Mouse (Mus musculus): ENCODE data around the gene Fzd2. TPM values are rescaled to one million over a fixed set of nuclear protein-coding genes. Genes with fewer than 3 reads are reported as not detected.
A peak's percentile ranks its signal among the peaks of the same experiment; 100 is the strongest.

Fzd2 gene
- polyA plus RNA-seq, 1 experiment from 2014 or later: 0.99 TPM

DNA sequence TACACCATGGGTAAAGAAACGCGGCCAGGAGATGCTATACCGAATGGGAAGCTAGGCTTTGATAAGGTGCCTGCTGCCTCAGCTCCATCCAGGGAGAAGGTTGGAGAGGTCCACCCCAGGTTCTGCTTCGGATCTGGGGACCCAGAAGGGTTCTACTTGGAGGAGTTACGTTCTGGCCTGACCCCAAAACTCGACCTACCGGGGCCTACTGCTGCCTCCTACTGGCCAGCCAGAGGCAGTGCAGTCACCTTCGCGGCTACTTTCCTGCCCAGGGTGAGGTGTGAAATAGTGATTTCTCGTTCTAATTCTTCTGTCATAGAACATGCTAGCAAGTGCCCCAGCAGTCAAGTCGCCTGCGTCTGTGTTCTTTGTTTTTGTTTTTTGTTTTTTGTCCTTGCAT lies 36.0 kb upstream of the Fzd2 start:
- no peak overlapping the region for H3K9ac ChIP-seq
- 63% methylated on average over 12 of the region's 12 CpGs for WGBS (ENCODE audit: insufficient replicate concordance)

DNA sequence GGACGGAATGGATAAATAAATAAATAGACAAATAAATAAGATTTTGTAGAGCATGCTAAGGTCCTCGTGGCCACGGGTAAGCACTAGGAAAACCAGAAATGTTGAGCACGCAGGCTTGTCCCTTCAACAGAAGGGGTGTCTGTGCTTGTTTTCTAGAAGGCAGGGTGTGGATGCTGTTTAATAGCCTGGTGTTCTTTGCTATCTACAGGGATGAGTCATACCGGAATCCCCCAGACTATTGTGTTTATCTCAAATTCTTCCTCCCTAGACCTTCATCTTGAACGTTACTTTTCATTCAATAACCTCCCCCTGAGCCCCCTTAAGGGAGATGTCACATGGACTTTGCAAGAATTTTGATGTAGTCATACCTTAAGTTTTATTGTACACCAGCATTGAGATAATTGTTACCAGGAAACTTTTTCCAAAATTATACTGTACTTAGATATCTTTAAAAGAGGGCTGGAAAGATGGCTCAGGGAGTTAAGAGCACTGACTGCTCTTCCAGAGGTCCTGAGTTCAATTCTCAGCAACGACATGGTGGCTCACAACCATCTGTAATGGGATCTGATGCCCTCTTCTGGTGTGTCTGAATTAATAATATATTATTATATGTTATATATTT lies 35.3 kb upstream of the Fzd2 start:
- Histone ChIP-seq H3K36me3 (no peaks in the 10 kb centered on the region), H3K9me3 (replicated peaks) (no peaks in the 10 kb centered on the region), H3K4me1 (replicated peaks) (peaks cover 21% of the 10 kb centered on the region), H3K27ac (no peak overlapping the region), H3K9ac (no peak overlapping the region), H3K4me3 (replicated peaks) (no peak overlapping the region), H3K27me3 (no peaks in the 10 kb centered on the region), H3K4me2 (no peak overlapping the region)
- ATAC-seq (ENCODE audit: low read depth) (no peak), DNase-seq (no peak)
- WGBS (ENCODE audit: insufficient replicate concordance): 50% methylated on average over 7 of the region's 7 CpGs

More for the DNA sequence above, 36.0 kb upstream of the Fzd2 start:
- DNase-seq (no peak), ATAC-seq (ENCODE audit: low read depth) (no peak)
- Histone ChIP-seq H3K27me3 (no peaks in the 10 kb centered on the region), H3K4me1 (replicated peaks) (peaks cover 19% of the 10 kb centered on the region), H3K4me2 (no peak overlapping the region), H3K4me3 (replicated peaks) (no peak overlapping the region), H3K9me3 (replicated peaks) (no peaks in the 10 kb centered on the region), H3K36me3 (no peaks in the 10 kb centered on the region), H3K27ac (no peak overlapping the region)

DNA sequence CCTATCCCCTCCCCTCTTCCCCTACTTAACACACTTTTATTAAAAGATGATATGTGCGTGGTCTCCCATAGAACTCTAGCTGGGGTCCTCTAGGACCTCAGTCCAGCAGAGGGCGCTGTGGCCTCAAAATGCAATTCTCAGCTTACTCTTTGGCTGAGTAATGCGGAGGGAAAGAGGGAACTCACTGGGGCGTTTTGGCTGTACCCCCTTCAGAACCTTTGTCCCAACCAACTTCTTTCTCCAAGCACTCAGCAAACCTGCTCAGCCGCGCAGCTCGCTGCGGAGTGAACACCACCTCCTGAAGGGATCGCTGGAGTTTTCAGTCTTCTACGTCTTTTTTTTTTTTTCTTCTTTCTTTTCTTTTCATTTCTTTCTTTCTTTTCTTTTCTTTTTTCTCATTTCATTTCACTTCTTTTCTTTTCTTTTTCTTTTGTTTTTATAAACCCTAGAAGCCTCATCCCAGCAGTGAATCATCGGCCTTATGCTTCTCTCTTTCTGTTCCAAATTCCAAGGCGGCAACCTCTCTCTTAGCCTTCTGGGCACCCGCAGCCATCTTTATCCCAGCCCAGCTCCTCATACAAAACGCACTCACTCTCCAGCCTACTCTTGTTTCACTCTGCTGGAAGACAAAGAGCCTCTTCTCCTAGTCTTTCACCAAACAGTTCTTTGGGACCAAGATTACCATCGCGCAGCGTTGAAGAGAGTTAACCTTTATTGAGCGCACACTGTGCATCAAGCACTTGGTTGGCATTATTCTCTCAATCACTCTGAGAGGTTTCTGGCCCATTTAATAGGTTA lies 31.1 kb upstream of the Fzd2 start:
- H3K4me1 ChIP-seq (replicated peaks): peaks cover 3% of the 10 kb centered on the region
- H3K9ac ChIP-seq: peak overlapping the region; percentile 69
- H3K4me2 ChIP-seq: peak overlapping the region; percentile 74
- ATAC-seq (ENCODE audit: low read depth): peak; percentile 72
- H3K4me3 ChIP-seq (replicated peaks): peak overlapping the region; percentile 57
- H3K27ac ChIP-seq: no peak overlapping the region
- peaks cover 7% of the 10 kb centered on the region; the same call in 1 of the 2 replicates for H3K27me3 ChIP-seq
- H3K36me3 ChIP-seq: no peaks in the 10 kb centered on the region
- 16% methylated on average over 18 of the region's 18 CpGs for WGBS (ENCODE audit: insufficient replicate concordance)
- DNase-seq: peak; percentile 68
- H3K9me3 ChIP-seq (replicated peaks): no peaks in the 10 kb centered on the region

DNA sequence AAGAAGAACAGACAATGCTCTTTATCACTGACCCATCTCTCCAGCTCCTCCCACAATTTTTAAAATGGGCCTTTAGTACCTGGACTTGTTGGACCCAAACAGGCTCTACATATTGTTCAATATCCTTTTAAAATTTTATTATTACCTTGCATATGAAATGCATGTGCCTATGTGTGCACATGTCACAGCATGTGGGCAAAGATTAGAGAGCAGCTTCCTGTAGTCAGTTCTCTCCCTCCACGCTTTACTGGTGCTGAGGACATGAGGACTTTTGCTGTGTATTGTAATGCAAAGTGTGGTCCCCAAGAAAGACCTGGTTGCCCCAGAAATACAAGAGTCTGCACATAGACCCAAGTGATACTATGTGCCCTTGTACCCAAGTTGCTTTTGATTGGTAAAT lies 29.2 kb upstream of the Fzd2 start:
- DNase-seq: no peak
- Histone ChIP-seq H3K36me3 (no peaks in the 10 kb centered on the region), H3K27ac (no peak overlapping the region), H3K9ac (no peak overlapping the region), H3K4me3 (replicated peaks) (no peak overlapping the region), H3K4me1 (replicated peaks) (peaks cover 18% of the 10 kb centered on the region), H3K4me2 (no peak overlapping the region), H3K27me3 (peaks cover 16% of the 10 kb centered on the region), H3K9me3 (replicated peaks) (no peaks in the 10 kb centered on the region)
- ATAC-seq (ENCODE audit: low read depth): no peak
- 38% methylated on average over 1 of the region's 1 CpGs for WGBS (ENCODE audit: insufficient replicate concordance)

DNA sequence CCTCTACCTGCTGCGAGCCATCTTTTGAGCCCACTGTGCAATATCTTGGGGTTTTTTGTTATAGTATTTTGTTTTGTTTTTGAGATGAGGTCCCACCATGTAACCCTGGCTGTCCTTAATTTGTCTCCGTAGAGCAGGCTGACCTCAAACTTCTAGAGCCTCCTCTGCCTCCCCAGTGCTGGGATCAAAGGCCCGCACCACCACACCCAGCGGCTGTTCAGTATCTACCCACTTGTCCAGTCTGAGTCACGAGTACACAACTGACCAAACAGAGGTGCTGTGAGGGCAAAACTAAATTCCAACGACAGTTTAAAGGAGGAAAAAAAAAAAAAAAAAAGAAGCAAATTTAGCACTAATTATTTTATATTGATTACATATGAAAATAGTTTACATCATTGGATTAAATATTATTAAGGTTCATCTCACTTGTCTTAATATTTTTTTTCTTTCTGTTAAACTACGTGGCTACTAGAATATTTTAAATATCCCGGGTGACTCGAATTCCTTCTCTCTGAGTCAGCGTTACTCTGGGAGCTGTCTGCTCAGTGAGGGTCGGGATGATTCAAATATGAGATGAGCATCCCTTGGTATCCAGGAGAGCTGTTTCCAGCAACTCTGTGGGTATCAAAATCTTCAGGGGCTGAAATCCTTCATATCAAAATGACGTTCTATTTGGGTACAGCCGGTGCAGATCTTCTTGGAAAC lies 28.0 kb upstream of the Fzd2 start:
- H3K9ac ChIP-seq: no peak overlapping the region
- peaks cover 18% of the 10 kb centered on the region for H3K4me1 ChIP-seq (replicated peaks)
- H3K27me3 ChIP-seq: peaks cover 26% of the 10 kb centered on the region
- H3K4me3 ChIP-seq (replicated peaks): no peak overlapping the region
- ATAC-seq (ENCODE audit: low read depth) (no peak), DNase-seq (no peak)
- H3K27ac ChIP-seq: no peak overlapping the region
- no peak overlapping the region for H3K4me2 ChIP-seq
- no peaks in the 10 kb centered on the region for H3K36me3 ChIP-seq
- 65% methylated on average over 13 of the region's 13 CpGs for WGBS (ENCODE audit: insufficient replicate concordance)
- H3K9me3 ChIP-seq (replicated peaks): no peaks in the 10 kb centered on the region

DNA sequence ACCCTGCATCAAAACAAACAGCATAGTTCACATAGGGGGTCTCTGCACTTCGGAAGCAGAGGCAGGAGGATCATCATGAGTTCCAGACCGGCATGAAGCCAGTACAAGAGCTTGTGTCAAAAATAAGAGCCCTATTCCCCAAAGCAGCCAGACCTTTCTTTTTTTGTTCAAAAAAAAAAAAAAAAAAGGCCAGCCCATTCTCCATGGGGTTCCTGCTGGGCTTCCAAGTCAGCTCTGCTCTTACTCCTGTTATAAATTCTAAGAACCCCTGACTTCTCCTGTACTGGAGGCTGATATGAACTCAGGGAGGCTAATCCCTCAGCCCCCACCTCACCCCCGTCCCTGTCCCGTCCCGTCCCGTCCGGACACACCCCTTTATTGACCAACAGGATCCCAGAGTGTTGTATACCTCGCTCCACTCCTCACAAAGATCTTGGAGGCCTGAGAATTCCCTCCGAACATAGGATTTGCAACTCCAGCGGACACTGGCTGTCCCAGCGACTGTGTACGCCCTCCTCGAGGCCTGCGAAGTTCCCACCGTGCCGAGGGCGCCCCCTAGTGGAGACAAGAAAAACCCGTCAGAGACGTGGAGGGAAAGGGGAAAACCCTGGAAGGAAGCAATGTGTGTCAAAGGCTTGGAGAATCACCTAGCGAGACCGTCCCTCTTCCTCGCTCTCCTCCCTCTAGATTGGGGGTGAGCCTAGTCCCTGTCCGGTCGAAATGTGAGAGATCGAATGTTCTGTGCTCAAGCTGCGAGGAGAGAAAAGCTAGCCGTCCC lies 25.7 kb upstream of the Fzd2 start:
- no peak overlapping the region for H3K27ac ChIP-seq
- H3K4me3 ChIP-seq (replicated peaks): peak overlapping the region; percentile 20
- peaks cover 49% of the 10 kb centered on the region for H3K27me3 ChIP-seq
- no peaks in the 10 kb centered on the region for H3K36me3 ChIP-seq
- H3K9ac ChIP-seq: no peak overlapping the region
- no peaks in the 10 kb centered on the region for H3K9me3 ChIP-seq (replicated peaks)
- H3K4me1 ChIP-seq (replicated peaks): peaks cover 15% of the 10 kb centered on the region
- peak overlapping the region; percentile 55 for H3K4me2 ChIP-seq
- 7% methylated on average over 27 of the region's 27 CpGs for WGBS (ENCODE audit: insufficient replicate concordance)
- ATAC-seq (ENCODE audit: low read depth) (peak; percentile 47; the same call in 1 of the 2 replicates), DNase-seq (peak; percentile 72)

DNA sequence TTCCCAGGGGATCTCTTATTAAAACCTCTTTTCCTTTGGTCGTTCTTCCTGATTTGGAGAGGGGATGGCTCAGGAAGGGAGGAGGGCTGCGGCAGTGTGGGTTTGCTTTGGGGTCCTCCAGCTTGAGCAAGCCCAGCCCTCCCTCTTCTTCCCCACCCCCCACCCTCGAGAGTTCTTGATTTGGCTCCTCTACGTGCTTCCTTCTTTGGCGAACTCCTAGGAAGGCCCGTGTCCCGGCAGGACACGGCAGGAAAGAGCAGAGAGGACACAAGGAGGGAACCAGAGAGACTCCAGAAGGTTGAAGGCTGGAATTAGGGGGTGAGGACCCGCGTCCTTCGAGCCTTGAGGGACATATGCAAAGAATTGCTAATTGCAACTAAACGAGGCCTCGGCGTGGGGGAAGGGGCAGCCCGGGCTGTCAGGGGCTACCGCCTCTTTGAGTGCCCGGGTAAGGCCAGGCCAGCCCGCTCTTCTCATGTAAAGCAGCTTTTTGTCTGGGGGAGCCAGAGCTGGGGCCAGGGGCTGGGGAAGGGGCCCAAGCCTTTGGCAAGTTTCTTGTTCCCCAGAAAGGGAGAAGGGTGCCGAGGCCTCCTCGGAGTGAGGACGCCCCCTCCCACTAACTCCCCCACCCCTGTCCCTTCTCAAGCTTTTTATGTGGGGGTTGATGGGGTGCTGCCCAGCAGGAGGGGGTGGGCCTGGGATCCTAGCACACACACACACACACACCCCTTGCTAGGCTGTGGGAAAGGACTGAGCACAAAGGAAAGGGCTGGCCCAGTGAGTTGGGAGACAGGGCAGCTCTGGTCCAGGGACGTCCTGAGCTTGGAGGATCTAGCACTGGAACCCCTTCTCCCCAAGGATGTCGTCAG lies 24.8 kb upstream of the Fzd2 start, which contains the start of gene Gm11627:
Gm11627 (minus strand) TSS at position 297 of the 869 bp plus-strand sequence.
- Histone ChIP-seq H3K4me1 (replicated peaks) (peaks cover 15% of the 10 kb centered on the region), H3K27me3 (peaks cover 56% of the 10 kb centered on the region), H3K9ac (no peak within 1 kb of the TSS), H3K36me3 (no peaks in the 10 kb centered on the region), H3K4me2 (peak within 1 kb of the TSS; percentile 55), H3K4me3 (replicated peaks) (peak within 1 kb of the TSS; percentile 20), H3K9me3 (replicated peaks) (no peaks in the 10 kb centered on the region), H3K27ac (no peak within 1 kb of the TSS)
- 23% methylated on average over 23 of the region's 23 CpGs for WGBS (ENCODE audit: insufficient replicate concordance)
- ATAC-seq (ENCODE audit: low read depth): no peak
- DNase-seq: no peak

DNA sequence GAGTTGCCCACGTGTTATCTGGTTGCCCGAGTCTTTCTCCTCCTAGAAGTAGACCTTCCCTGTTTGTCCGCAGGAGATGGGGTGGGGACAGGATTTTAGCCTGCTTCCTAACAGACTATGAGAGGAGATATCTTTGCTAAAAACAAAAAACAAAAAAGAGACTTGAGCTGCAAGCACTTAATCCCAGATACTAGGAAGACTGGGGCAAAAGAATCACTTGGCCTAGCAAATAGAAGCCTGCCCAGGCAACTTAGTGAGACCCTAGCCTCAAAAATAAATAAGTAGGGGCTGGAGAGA lies 24.2 kb upstream of the Fzd2 start:
- no peak for DNase-seq
- Histone ChIP-seq H3K9ac (no peak overlapping the region), H3K27ac (no peak overlapping the region), H3K4me3 (replicated peaks) (no peak overlapping the region), H3K27me3 (peaks cover 56% of the 10 kb centered on the region), H3K36me3 (no peaks in the 10 kb centered on the region), H3K9me3 (replicated peaks) (no peaks in the 10 kb centered on the region), H3K4me2 (no peak overlapping the region), H3K4me1 (replicated peaks) (peaks cover 15% of the 10 kb centered on the region)
- no peak for ATAC-seq (ENCODE audit: low read depth)
- 36% methylated on average over 3 of the region's 3 CpGs for WGBS (ENCODE audit: insufficient replicate concordance)

DNA sequence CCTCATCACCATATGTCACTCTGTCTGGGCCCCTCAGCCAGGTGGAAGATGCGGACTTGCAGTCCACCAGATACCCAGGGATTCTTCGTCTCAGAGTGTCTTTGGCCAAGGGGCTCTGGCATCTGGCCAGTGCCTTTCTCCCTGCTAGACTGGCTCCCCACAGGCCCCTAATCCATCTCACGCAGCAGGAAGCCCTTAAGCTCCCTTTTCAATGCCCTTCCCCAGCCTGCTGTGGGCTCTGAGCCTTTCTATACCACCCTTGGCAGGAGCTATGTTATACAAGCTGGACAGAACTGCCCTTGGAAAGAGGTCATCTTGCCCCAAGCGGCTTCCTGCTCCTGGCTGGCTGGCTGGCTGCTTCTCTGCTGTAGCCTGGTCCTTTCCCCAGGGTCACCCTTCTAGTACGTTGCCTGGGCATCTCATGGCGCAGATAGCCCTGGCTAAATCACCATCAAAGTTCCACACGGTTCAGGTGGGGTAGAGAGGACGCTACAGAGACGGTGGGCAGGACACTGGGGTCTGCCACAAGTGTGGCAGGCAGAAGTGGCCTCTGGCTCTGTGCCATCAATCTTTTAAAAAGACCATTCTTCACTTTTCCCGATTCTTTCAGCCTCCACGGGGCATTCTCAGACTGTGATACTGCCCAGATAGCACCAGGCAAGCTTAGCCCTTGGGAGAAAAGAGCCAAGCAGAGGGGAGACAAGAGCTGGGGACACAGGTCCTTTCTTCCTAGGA lies 22.7 kb upstream of the Fzd2 start:
- Histone ChIP-seq H3K9ac (no peak overlapping the region), H3K36me3 (no peaks in the 10 kb centered on the region), H3K27me3 (peaks cover 56% of the 10 kb centered on the region), H3K9me3 (replicated peaks) (0 out of 2 replicates have a peak, but pooled peaks cover under 1% of the 10 kb centered on the region), H3K27ac (peak overlapping the region; percentile 14; the same call in 1 of the 2 replicates), H3K4me1 (replicated peaks) (peaks cover 15% of the 10 kb centered on the region), H3K4me3 (replicated peaks) (no peak overlapping the region), H3K4me2 (no peak overlapping the region)
- no peak for ATAC-seq (ENCODE audit: low read depth)
- DNase-seq: no peak
- 32% methylated on average over 11 of the region's 11 CpGs for WGBS (ENCODE audit: insufficient replicate concordance)

Data from liver, embryonic 13.5 days (tissue).